Mouse (Mus musculus): Measurements from ENCODE around the gene Itpkb.

- TF ChIP-seq CTCF (IDR thresholded peaks at IDR 0.05; ENCODE audit: insufficient read depth, low read length) (no peak), POLR2A (IDR thresholded peaks at IDR 0.05; ENCODE audit: borderline replicate concordance, extremely low read depth, low read depth, low read length) (no peak)
Measured at GRCm38 (mm10) chr1:180338358-180338757, 8.1 kb downstream of the Itpkb start.

Data from lung, adult 2 months (tissue).